Mouse (Mus musculus) MEL (cell line): Measurements from ENCODE around the gene Atg7. TPM values are rescaled to one million over a fixed set of nuclear protein-coding genes. Genes with fewer than 3 reads are reported as not detected.

Experiments used
- DNase-seq: peaks from one replicate; pipeline ENCODE4 v3.0.0; 2011; ENCODE audit warnings: low read depth, low spot score
- H3K27ac ChIP-seq: 2 replicates; pipeline ENCODE4 v1.5.1; 2012; ENCODE audit warnings: low read depth, mild to moderate bottlenecking, control low read depth, low read length, moderate library complexity; ENCODE audit not compliant: control insufficient read depth
- H3K27me3 ChIP-seq, 2 experiments: fragments of 150-350 bp in 1 of 2; sonication (generic) in 1 of 2; 2 replicates each; pipeline ENCODE4 v1.6.1; 2012; ENCODE audit warnings: low read length in 2 of 2, mild to moderate bottlenecking in 2 of 2, improper control_type of control experiment in 1 of 2, moderate library complexity in 1 of 2; ENCODE audit not compliant: insufficient read depth in 2 of 2, control insufficient read depth in 1 of 2
- H3K36me3 ChIP-seq, 2 experiments: 2 replicates each; pipeline ENCODE4 v1.6.1; 2012 to 2014; ENCODE audit warnings: low read length in 2 of 2, improper control_type of control experiment in 1 of 2, inconsistent platforms in 1 of 2, mild to moderate bottlenecking in 1 of 2; ENCODE audit not compliant: insufficient read depth in 2 of 2, control insufficient read depth in 1 of 2
- H3K4me1 ChIP-seq, 2 experiments: fragments of 150-350 bp in 1 of 2; sonication (generic) in 1 of 2; 2 replicates each; pipeline ENCODE4 v1.6.1; 2012; ENCODE audit warnings: low read length in 2 of 2, improper control_type of control experiment in 1 of 2, mild to moderate bottlenecking in 1 of 2; ENCODE audit not compliant: insufficient read depth in 2 of 2, control insufficient read depth in 1 of 2
- H3K4me3 ChIP-seq, 2 experiments: fragments of 150-350 bp in 1 of 2; sonication (generic) in 1 of 2; 2 replicates each; pipeline ENCODE4 v1.5.1; 2012; ENCODE audit warnings: low read depth in 2 of 2, low read length in 2 of 2, mild to moderate bottlenecking in 2 of 2, moderate library complexity in 2 of 2, control low read depth in 1 of 2, improper control_type of control experiment in 1 of 2; ENCODE audit not compliant: control insufficient read depth in 1 of 2, insufficient read depth in 1 of 2
- H3K79me2 ChIP-seq: 2 replicates; pipeline ENCODE4 v1.6.1; 2012; ENCODE audit warnings: mild to moderate bottlenecking, low read length, moderate library complexity; ENCODE audit not compliant: control insufficient read depth, poor library complexity, insufficient read depth
- H3K9ac ChIP-seq: 2 replicates; pipeline ENCODE4 v1.6.1; 2012; ENCODE audit warnings: low read depth, mild to moderate bottlenecking, control low read depth, low read length, moderate library complexity; ENCODE audit not compliant: control insufficient read depth, poor library complexity, severe bottlenecking
- H3K9me3 ChIP-seq: fragments of 150-350 bp; sonication (generic); replicated peaks from 2 replicates; pipeline ENCODE4 v1.6.1; 2012; ENCODE audit warnings: mild to moderate bottlenecking, low read length, improper control_type of control experiment, moderate library complexity; ENCODE audit not compliant: insufficient read depth
- CHD1 ChIP-seq: IDR thresholded peaks from 2 replicates; pipeline ENCODE4 v1.6.1; 2012; ENCODE audit warnings: low read depth, mild to moderate bottlenecking, inconsistent platforms, low read length, improper control_type of control experiment
- CHD2 ChIP-seq: IDR thresholded peaks from 2 replicates; pipeline ENCODE4 v1.6.1; 2011; ENCODE audit warnings: low read length, improper control_type of control experiment
- CTCF ChIP-seq, 3 experiments: IDR thresholded peaks in 2 of 3; conservative IDR thresholded peaks in 1 of 3; 2 replicates each; pipeline ENCODE4 v1.5.1; 2011 to 2012; ENCODE audit warnings: low read length in 3 of 3, low read depth in 2 of 3, mild to moderate bottlenecking in 2 of 3, improper control_type of control experiment in 1 of 3, inconsistent platforms in 1 of 3, mixed read lengths in 1 of 3, moderate library complexity in 1 of 3; ENCODE audit not compliant: control insufficient read depth in 1 of 3, insufficient read depth in 1 of 3, poor library complexity in 1 of 3, severe bottlenecking in 1 of 3
- E2F4 ChIP-seq: IDR thresholded peaks from 2 replicates; pipeline ENCODE4 v1.6.1; 2011; ENCODE audit warnings: low read depth, low read length, improper control_type of control experiment, borderline replicate concordance
- ELF1 ChIP-seq: IDR thresholded peaks from 2 replicates; pipeline ENCODE4 v1.6.1; 2014; ENCODE audit warnings: low read depth, mild to moderate bottlenecking, inconsistent platforms, low read length, improper control_type of control experiment, moderate library complexity
- EP300 ChIP-seq, 2 experiments: IDR thresholded peaks; 2 replicates each; pipeline ENCODE4 v1.6.1; 2011; ENCODE audit warnings: improper control_type of control experiment in 2 of 2, low read length in 2 of 2, low read depth in 1 of 2, mild to moderate bottlenecking in 1 of 2
- ETS1 ChIP-seq: IDR thresholded peaks from 2 replicates; pipeline ENCODE4 v1.6.1; 2012; ENCODE audit warnings: low read depth, mild to moderate bottlenecking, inconsistent platforms, low read length, improper control_type of control experiment, moderate library complexity
- HCFC1 ChIP-seq: IDR thresholded peaks from 2 replicates; pipeline ENCODE4 v1.6.1; 2012; ENCODE audit warnings: low read depth, mild to moderate bottlenecking, inconsistent platforms, low read length, improper control_type of control experiment, moderate library complexity
- JUND ChIP-seq: IDR thresholded peaks from 2 replicates; pipeline ENCODE4 v1.6.1; 2011; ENCODE audit warnings: low read depth, mild to moderate bottlenecking, improper control_type of control experiment, low read length
- KAT2A ChIP-seq: conservative IDR thresholded peaks from 2 replicates; pipeline ENCODE4 v1.6.1; 2012; ENCODE audit warnings: low read depth, low read length, improper control_type of control experiment, inconsistent platforms
- MAZ ChIP-seq: IDR thresholded peaks from 2 replicates; pipeline ENCODE4 v1.6.1; 2012; ENCODE audit warnings: low read depth, mild to moderate bottlenecking, inconsistent platforms, low read length, improper control_type of control experiment
- MEF2A ChIP-seq: IDR thresholded peaks from 2 replicates; pipeline ENCODE4 v1.6.1; 2014; ENCODE audit warnings: low read depth, mild to moderate bottlenecking, inconsistent platforms, low read length, improper control_type of control experiment; ENCODE audit not compliant: poor library complexity, insufficient replicate concordance, severe bottlenecking; ENCODE audit errors: extremely low read depth
- MXI1 ChIP-seq: IDR thresholded peaks from 2 replicates; pipeline ENCODE4 v1.6.1; 2011; ENCODE audit warnings: mild to moderate bottlenecking, low read depth, low read length, improper control_type of control experiment
- MYB ChIP-seq: IDR thresholded peaks from 2 replicates; pipeline ENCODE4 v1.6.1; 2011; ENCODE audit warnings: mild to moderate bottlenecking, low read depth, low read length, improper control_type of control experiment
- MYC ChIP-seq: IDR thresholded peaks from 2 replicates; pipeline ENCODE4 v1.6.1; 2011; ENCODE audit warnings: low read depth, mild to moderate bottlenecking, low read length, improper control_type of control experiment, moderate library complexity
- NRF1 ChIP-seq: IDR thresholded peaks from 2 replicates; pipeline ENCODE4 v1.6.1; 2014; ENCODE audit warnings: low read depth, mild to moderate bottlenecking, inconsistent platforms, low read length, improper control_type of control experiment, moderate library complexity; ENCODE audit not compliant: poor library complexity, insufficient read depth, severe bottlenecking
- POLR2A ChIP-seq, 2 experiments: IDR thresholded peaks; 2 replicates each; pipeline ENCODE4 v1.6.1; 2011 to 2012; ENCODE audit warnings: low read length in 2 of 2, mild to moderate bottlenecking in 2 of 2, control low read depth in 1 of 2, improper control_type of control experiment in 1 of 2, low read depth in 1 of 2, moderate library complexity in 1 of 2; ENCODE audit not compliant: control insufficient read depth in 1 of 2, insufficient read depth in 1 of 2, poor library complexity in 1 of 2
- POLR2AphosphoS2 ChIP-seq: IDR thresholded peaks from 2 replicates; pipeline ENCODE4 v1.6.1; 2011; ENCODE audit warnings: low read length, improper control_type of control experiment
- RCOR1 ChIP-seq: IDR thresholded peaks from 2 replicates; pipeline ENCODE4 v1.6.1; 2012; ENCODE audit warnings: low read depth, mild to moderate bottlenecking, inconsistent platforms, low read length, improper control_type of control experiment
- TAL1 ChIP-seq: IDR thresholded peaks from 2 replicates; pipeline ENCODE4 v1.6.1; 2012; ENCODE audit warnings: mild to moderate bottlenecking, inconsistent platforms, low read length, moderate library complexity, mixed read lengths
- TBP ChIP-seq: IDR thresholded peaks from 2 replicates; pipeline ENCODE4 v1.8.0; 2011; ENCODE audit warnings: low read depth, low read length, improper control_type of control experiment
- UBTF ChIP-seq: IDR thresholded peaks from 2 replicates; pipeline ENCODE4 v1.6.1; 2012; ENCODE audit warnings: low read depth, mild to moderate bottlenecking, inconsistent platforms, low read length, improper control_type of control experiment, moderate library complexity, borderline replicate concordance; ENCODE audit not compliant: insufficient read depth
- ZKSCAN1 ChIP-seq: IDR thresholded peaks from 2 replicates; pipeline ENCODE4 v1.6.1; 2012; ENCODE audit warnings: low read depth, mild to moderate bottlenecking, inconsistent platforms, low read length, improper control_type of control experiment, moderate library complexity
- ZMIZ1 ChIP-seq: IDR thresholded peaks from 2 replicates; pipeline ENCODE4 v1.6.1; 2012; ENCODE audit warnings: low read depth, mild to moderate bottlenecking, inconsistent platforms, low read length, improper control_type of control experiment, moderate library complexity
- ZNF384 ChIP-seq: IDR thresholded peaks from 2 replicates; pipeline ENCODE4 v1.6.1; 2012; ENCODE audit warnings: low read depth, mild to moderate bottlenecking, inconsistent platforms, low read length, improper control_type of control experiment
- polyA plus RNA-seq, 2 experiments: library from polyadenylated mRNA; stranded (reverse) in 1 of 2; unstranded in 1 of 2; fragments of >175 nt in 1 of 2; fragments of >200 nt in 1 of 2; gene quantifications; 2 replicates each; pipeline versions ENCODE4 v1.2.1 to v1.2.4; 2012; ENCODE audit warnings: low replicate concordance in 2 of 2, low read depth in 1 of 2; ENCODE audit not compliant: insufficient read length in 2 of 2, insufficient read depth in 1 of 2, missing spikeins in 1 of 2
- total RNA-seq: library from RNA; depleted of rRNA; stranded (reverse); fragments of 300-350 nt; gene quantifications from 2 replicates; pipeline ENCODE4 v1.2.3, GENCODE M21; 2012

Atg7 gene
- total and polyA plus RNA-seq, 3 experiments: 14.6 TPM; not detected in 1

- Histone ChIP-seq H3K9me3 (no peaks in the 10 kb centered on the region), H3K79me2 (no peaks in the 10 kb centered on the region), H3K4me1 (no peaks in the 10 kb centered on the region), H3K27ac (no peak overlapping the region), H3K36me3 (no peaks in the 10 kb centered on the region), H3K4me3 (no peak overlapping the region), H3K27me3 (no peaks in the 10 kb centered on the region), H3K9ac (no peak overlapping the region)
- TF ChIP-seq MYC: no peak
- TF ChIP-seq ZMIZ1: no peak
- TF ChIP-seq CHD1: no peak
- no peak for TF ChIP-seq EP300 (IDR thresholded peaks at IDR 0.05; ENCODE audit: low read depth in 1 of 2, low read length in 2 of 2)
- no peak for TF ChIP-seq ELF1
- no peak for TF ChIP-seq UBTF
- no peak for TF ChIP-seq POLR2AphosphoS2
- no peak for TF ChIP-seq NRF1
- no peak for TF ChIP-seq ZNF384
- TF ChIP-seq POLR2A (IDR thresholded peaks at IDR 0.05; ENCODE audit: control insufficient read depth in 1 of 2, insufficient read depth in 1 of 2, low read depth in 1 of 2, low read length in 2 of 2, poor library complexity in 1 of 2): no peak
- no peak for TF ChIP-seq TBP
- no peak for TF ChIP-seq KAT2A
- TF ChIP-seq CHD2: no peak
- TF ChIP-seq HCFC1: no peak
- TF ChIP-seq MEF2A: no peak
- TF ChIP-seq MAZ: no peak
- DNase-seq: no peak
These were observed 94.3 kb downstream of the Atg7 start for GRCm38 (mm10) chr6:114737181-114737580.

- Histone ChIP-seq H3K9me3 (no peaks in the 10 kb centered on the region), H3K4me1 (no peaks in the 10 kb centered on the region), H3K27me3 (no peaks in the 10 kb centered on the region), H3K79me2 (no peaks in the 10 kb centered on the region), H3K36me3 (no peaks in the 10 kb centered on the region), H3K4me3 (no peak overlapping the region), H3K27ac (no peak overlapping the region), H3K9ac (no peak overlapping the region)
- no peak for DNase-seq
- no peak for TF ChIP-seq RCOR1
- no peak for TF ChIP-seq TBP
- TF ChIP-seq EP300 (IDR thresholded peaks at IDR 0.05; ENCODE audit: low read depth in 1 of 2, low read length in 2 of 2): no peak
- TF ChIP-seq JUND: no peak
- TF ChIP-seq POLR2AphosphoS2: no peak
- no peak for TF ChIP-seq ZMIZ1
- TF ChIP-seq ZKSCAN1: no peak
- no peak for TF ChIP-seq MXI1
- no peak for TF ChIP-seq MEF2A
- no peak for TF ChIP-seq CTCF (IDR thresholded peaks at IDR 0.05 in 2 of 3, conservative IDR thresholded peaks at IDR 0.05 in 1 of 3; ENCODE audit: control insufficient read depth in 1 of 3, insufficient read depth in 1 of 3, low read depth in 2 of 3, low read length in 3 of 3, poor library complexity in 1 of 3, severe bottlenecking in 1 of 3)
- TF ChIP-seq ETS1: no peak
- TF ChIP-seq ELF1: no peak
- TF ChIP-seq E2F4: no peak
- TF ChIP-seq MYB: no peak
- no peak for TF ChIP-seq TAL1
- TF ChIP-seq UBTF: no peak
- TF ChIP-seq, all 39 proteins: peak for 0
These were observed 95.2 kb downstream of the Atg7 start for GRCm38 (mm10) chr6:114737931-114738759.
